Mouse (Mus musculus) megakaryocyte, embryonic 14.5 days (primary cell): Measurements from ENCODE around the gene Rora.

Experiments used
- FLI1 ChIP-seq: IDR thresholded peaks from 2 replicates; pipeline ENCODE4 v1.6.1; 2012; ENCODE audit warnings: low read length, inconsistent platforms, mixed read lengths
- GATA1 ChIP-seq: IDR thresholded peaks from 3 replicates; pipeline ENCODE4 v1.6.1; 2012; ENCODE audit warnings: mixed read lengths, low read length, inconsistent platforms, borderline replicate concordance

DNA sequence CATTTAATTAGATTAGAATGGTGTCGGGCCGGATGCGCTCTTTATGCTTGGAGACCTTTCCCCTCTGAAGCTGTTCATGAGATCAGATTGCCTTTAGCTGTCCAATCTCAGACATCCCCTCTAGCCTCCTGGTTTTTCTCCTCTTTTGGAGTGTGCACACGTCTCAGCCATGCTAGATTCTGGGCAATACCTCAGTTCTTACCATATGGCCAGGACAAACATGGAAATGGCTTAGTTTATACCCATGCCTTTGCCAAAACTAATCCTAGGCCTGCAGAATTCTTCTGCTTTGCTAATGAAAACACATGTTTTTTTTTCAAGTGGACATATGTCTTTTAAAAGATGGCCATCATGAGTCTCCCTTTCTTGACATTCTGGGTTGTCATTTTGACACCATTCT, 46.3 kb downstream of the Rora start:
- no peak for TF ChIP-seq GATA1
- no peak for TF ChIP-seq FLI1
